Mouse (Mus musculus): ENCODE measurements around the gene Myo1c.

DNA sequence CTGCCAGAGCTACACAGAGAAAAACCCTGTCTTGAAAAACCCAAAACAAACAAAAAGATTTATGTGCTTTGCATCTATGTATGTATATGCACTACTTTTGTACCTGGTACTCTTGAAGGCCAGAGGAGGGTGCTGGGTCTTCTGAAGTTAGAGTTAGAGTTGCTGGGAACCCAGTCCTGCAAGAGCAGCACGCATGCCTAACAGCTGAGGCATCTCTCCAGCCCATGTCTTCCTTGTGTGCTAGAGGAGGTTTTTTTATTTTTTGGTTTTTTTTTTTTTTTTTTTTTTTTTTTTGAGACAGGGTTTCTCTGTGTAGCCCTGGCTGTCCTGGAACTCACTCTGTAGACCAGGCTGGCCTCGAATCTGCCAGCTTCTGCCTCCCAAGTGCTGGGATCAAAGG lies 37.8 kb downstream of the Myo1c start:
- TF ChIP-seq CTCF (IDR thresholded peaks at IDR 0.05; ENCODE audit: extremely low read depth, insufficient read length, insufficient replicate concordance, low read depth, low read length): no peak
- no peak for TF ChIP-seq POLR2A (IDR thresholded peaks at IDR 0.05; ENCODE audit: low read depth, low read length)

Measured in small intestine, adult 2 months (tissue).